Mouse (Mus musculus) lung, postnatal 0 days (tissue): ENCODE data around the gene Grin2a.

ENCODE experiments used
- CTCF ChIP-seq: IDR thresholded peaks from 2 replicates; pipeline ENCODE4 v1.5.1; 2016; ENCODE audit warnings: antibody characterized with exemption, mild to moderate bottlenecking
- EP300 ChIP-seq: IDR thresholded peaks from 2 replicates; pipeline ENCODE4 v1.6.1; 2016; ENCODE audit warnings: antibody characterized with exemption, mild to moderate bottlenecking, control low read depth

DNA sequence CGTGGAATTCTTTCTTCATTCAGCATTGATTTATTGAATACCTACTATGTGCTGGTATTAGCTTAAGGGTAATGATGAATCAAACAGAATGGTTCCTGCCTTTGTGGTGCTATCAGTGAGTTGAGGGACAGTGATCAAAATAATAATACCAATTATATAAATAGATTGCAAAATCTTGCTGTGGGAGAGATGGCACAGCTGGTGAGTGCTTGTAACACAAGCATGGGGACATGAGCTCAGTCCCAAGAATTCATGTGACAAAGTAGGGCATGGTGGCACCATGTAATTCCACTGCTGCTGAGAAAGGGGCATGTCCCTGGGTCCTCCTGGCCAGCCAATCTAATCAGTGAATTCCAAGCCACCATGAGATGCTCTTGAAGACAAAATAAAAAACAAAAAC is 324.1 kb downstream of the Grin2a start:
- no peak for TF ChIP-seq EP300
- TF ChIP-seq CTCF, result no peak
